Mouse (Mus musculus) liver, embryonic 14.5 days (tissue): ENCODE data around the gene Slc37a1. TPM values are rescaled to one million over a fixed set of nuclear protein-coding genes. Genes with fewer than 3 reads are reported as not detected.

Source experiments
- ATAC-seq: fragments of 200-750 bp; cut with Nextera tagmentation; 2 replicates; pipeline ENCODE4 v1.8.0; 2017; ENCODE audit warnings: moderate number of reproducible peaks, mild to moderate bottlenecking, moderate library complexity; ENCODE audit not compliant: insufficient read depth
- DNase-seq, 3 experiments: peaks; one replicate each; pipeline ENCODE4 v3.0.0-alpha.2; 2012 to 2013; ENCODE audit warnings: low read depth in 3 of 3, low spot score in 3 of 3
- H3K27ac ChIP-seq: fragments of 300-500 bp; sonication (generic); 2 replicates; pipeline ENCODE4 v1.5.1; 2014; ENCODE audit warnings: moderate library complexity, mild to moderate bottlenecking, control low read depth, inconsistent platforms
- H3K27me3 ChIP-seq: fragments of 300-500 bp; sonication (generic); 2 replicates; pipeline ENCODE4 v1.6.1; 2014; ENCODE audit warnings: mild to moderate bottlenecking, low read length, moderate library complexity; ENCODE audit not compliant: control insufficient read depth, insufficient read depth
- H3K36me3 ChIP-seq: fragments of 300-500 bp; sonication (generic); replicated peaks from 2 replicates; pipeline ENCODE4 v1.6.1; 2014; ENCODE audit warnings: low read depth; ENCODE audit not compliant: control insufficient read depth, insufficient read depth
- H3K4me1 ChIP-seq, 2 experiments: fragments of 200-500 bp in 1 of 2; fragments of 300-500 bp in 1 of 2; sonication (generic) in 1 of 2; replicated peaks; 2 replicates each; pipeline ENCODE4 v1.6.1; 2012 to 2014; ENCODE audit warnings: antibody characterized with exemption in 1 of 2, inconsistent platforms in 1 of 2, low read length in 1 of 2; ENCODE audit not compliant: control insufficient read depth in 2 of 2, insufficient read depth in 2 of 2
- H3K4me2 ChIP-seq: fragments of 300-500 bp; sonication (generic); 2 replicates; pipeline ENCODE4 v1.6.1; 2014; ENCODE audit warnings: low read depth, mild to moderate bottlenecking, control low read depth, moderate library complexity
- H3K4me3 ChIP-seq, 2 experiments: fragments of 200-500 bp in 1 of 2; fragments of 300-500 bp in 1 of 2; sonication (generic) in 1 of 2; 2 replicates each; pipeline ENCODE4 v1.5.1; 2012 to 2014; ENCODE audit warnings: low read depth in 2 of 2, low read length in 2 of 2, mild to moderate bottlenecking in 2 of 2, control low read depth in 1 of 2, inconsistent platforms in 1 of 2, moderate library complexity in 1 of 2; ENCODE audit not compliant: insufficient read depth in 1 of 2
- H3K9ac ChIP-seq: fragments of 300-500 bp; sonication (generic); replicated peaks from 2 replicates; pipeline ENCODE4 v1.6.1; 2014; ENCODE audit warnings: mild to moderate bottlenecking, control low read depth, moderate library complexity
- H3K9me3 ChIP-seq: fragments of 300-500 bp; sonication (generic); 2 replicates; pipeline ENCODE4 v1.6.1; 2016; ENCODE audit warnings: low read length, mixed read lengths; ENCODE audit not compliant: control insufficient read depth
- CTCF ChIP-seq: IDR thresholded peaks from 2 replicates; pipeline ENCODE4 v1.5.1; 2016; ENCODE audit warnings: antibody characterized with exemption, low read depth, control low read depth
- EP300 ChIP-seq: IDR thresholded peaks from 2 replicates; pipeline ENCODE4 v1.6.1; 2016; ENCODE audit warnings: antibody characterized with exemption, low read depth
- WGBS: fragments of 180-500 bp; shearing (Covaris S2); extraction: QIAGEN DNeasy Blood & Tissue Kit; methylation state at CpG from one replicate; pipeline ENCODE4 v1.1.7; 2014; ENCODE audit not compliant: insufficient replicate concordance; 5-methylcytosine and 5-hydroxymethylcytosine counted together
- polyA plus RNA-seq, 2 experiments: library from polyadenylated mRNA; depleted of rRNA in 1 of 2; stranded (reverse) in 1 of 2; unstranded in 1 of 2; fragments of >200 nt; fragmentation: Nextera tagmentation in 1 of 2; extraction: Ambion mirVana in 1 of 2; gene quantifications; 2 replicates each; pipeline versions ENCODE4 v1.2.1 to v1.2.3; 2012 to 2014

Gene Slc37a1
- polyA plus RNA-seq, 2 experiments = 1.2 to 1.9 TPM

- no peak for ATAC-seq
- Histone ChIP-seq H3K36me3 (no peaks in the 10 kb centered on the region), H3K4me2 (no peak overlapping the region), H3K9me3 (no peaks in the 10 kb centered on the region), H3K27ac (no peak overlapping the region), H3K4me3 (no peak overlapping the region), H3K27me3 (no peaks in the 10 kb centered on the region), H3K4me1 (no peaks in the 10 kb centered on the region; a peak in 1 of 4 replicates), H3K9ac (no peak overlapping the region)
- no peak for DNase-seq
- 33% methylated on average over 6 of the region's 6 CpGs for WGBS
- TF ChIP-seq EP300 (no peak), CTCF (no peak)
Observed at GRCm38 (mm10) chr17:31275181-31275580, 11.4 kb upstream of the Slc37a1 start.

DNA sequence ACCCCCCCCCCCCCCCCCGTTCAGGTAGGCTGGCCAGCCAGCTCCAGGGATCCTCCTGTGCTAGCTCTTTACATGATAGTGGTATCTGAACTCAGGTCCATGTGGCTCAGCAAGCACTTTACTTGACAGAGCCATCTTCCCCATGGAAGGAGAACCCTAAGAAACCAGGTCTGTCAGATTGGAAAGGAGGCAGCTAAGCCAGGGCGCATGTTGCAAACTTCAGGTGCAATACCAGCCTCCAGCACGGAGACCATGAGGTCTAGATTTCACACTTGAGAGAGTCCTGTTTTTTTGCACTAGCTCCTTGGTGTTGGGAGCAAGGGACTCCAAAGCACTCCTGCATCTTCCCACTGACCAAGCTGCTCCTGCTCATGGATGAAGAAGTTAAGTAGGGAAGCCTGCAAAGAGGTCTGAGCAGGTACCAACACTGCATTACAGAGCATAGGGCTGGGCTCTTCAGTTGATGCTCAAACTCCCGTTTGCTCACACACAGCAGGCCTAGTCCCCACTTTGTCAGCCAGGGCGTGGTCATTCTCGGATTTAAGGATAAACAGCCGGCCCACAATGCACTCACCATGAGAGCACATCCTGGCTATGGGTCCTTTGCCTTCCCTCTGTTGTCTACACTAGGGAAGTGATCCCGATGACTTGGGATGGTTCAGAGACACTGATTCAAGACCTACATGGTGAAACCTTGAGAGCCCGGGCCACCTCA, 10.2 kb upstream of the Slc37a1 start:
- DNase-seq (no peak), ATAC-seq (no peak)
- no peak overlapping the region for H3K9ac ChIP-seq
- H3K4me2 ChIP-seq = peak overlapping the region; percentile 58
- H3K4me1 ChIP-seq = no peaks in the 10 kb centered on the region; a peak in 1 of 4 replicates
- 28% methylated on average over 8 of the region's 9 CpGs for WGBS
- no peak overlapping the region for H3K27ac ChIP-seq
- no peaks in the 10 kb centered on the region for H3K36me3 ChIP-seq
- no peaks in the 10 kb centered on the region for H3K9me3 ChIP-seq
- no peaks in the 10 kb centered on the region for H3K27me3 ChIP-seq
- H3K4me3 ChIP-seq = no peak overlapping the region; a peak in 1 of 4 replicates
- TF ChIP-seq EP300 (no peak), CTCF (no peak)

DNA sequence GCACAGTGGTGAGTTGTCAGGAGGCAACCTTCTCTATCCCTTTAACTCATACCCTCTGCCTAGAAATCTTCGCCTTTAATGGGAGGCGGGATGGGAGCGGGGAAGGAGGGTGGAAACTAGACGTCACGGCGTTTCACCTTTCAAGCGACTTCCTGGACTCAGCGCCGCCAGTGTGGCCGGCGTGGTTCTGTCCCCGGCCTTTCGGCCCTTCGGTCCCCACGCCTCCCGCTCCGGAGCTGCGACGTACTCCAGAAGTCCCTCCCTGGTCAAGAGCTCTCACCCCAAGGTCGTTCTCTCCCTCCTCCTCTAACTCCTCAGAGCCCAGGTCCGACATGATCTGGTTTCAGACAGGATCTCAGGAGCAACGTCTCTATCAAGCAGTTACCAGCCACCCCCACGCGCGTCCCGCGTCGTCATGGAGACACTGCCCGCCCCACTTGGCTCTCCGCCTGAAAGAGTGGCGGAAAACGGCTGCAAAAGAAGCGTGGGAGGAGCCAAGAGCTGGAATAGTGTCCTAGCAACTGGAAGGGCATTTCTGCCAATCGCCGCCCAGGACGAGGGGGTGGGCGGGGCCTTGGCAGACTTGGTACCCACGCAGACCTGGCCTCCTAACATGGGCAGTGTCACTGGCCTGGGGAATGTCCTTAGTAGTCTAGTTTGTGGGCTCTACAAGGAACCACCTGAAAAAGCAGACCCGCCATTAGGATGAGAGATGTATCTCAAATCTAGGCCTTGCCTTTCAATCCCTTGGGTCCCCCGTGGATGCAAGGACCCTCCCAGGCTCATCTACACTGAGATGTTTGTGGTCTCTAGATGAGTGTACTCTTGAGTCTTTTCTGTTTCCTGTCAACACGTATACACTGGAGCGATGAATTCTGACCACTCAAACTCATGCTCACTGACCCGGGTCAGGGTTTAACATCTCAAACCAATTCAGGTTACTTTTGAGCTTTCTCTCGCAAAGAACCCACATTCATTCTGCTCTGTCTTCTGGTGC, 9.4 kb upstream of the Slc37a1 start, which contains the start of gene Rsph1:
Gene Rsph1, minus strand, starts transcription at position 462 of the 997 bp plus-strand sequence.
- TF ChIP-seq EP300 = no peak
- no peak for TF ChIP-seq CTCF
- Histone ChIP-seq H3K4me1 (no peaks in the 10 kb centered on the region; a peak in 1 of 4 replicates), H3K27me3 (no peaks in the 10 kb centered on the region), H3K9me3 (no peaks in the 10 kb centered on the region), H3K4me3 (peak within 1 kb of the TSS; percentile 34 to 37), H3K27ac (no peak within 1 kb of the TSS), H3K4me2 (peak within 1 kb of the TSS; percentile 58), H3K36me3 (no peaks in the 10 kb centered on the region), H3K9ac (no peak within 1 kb of the TSS)
- DNase-seq (no peak), ATAC-seq (peak; percentile 45; the same call in 1 of the 2 replicates)
- 10% methylated on average over 44 of the region's 44 CpGs for WGBS

DNA sequence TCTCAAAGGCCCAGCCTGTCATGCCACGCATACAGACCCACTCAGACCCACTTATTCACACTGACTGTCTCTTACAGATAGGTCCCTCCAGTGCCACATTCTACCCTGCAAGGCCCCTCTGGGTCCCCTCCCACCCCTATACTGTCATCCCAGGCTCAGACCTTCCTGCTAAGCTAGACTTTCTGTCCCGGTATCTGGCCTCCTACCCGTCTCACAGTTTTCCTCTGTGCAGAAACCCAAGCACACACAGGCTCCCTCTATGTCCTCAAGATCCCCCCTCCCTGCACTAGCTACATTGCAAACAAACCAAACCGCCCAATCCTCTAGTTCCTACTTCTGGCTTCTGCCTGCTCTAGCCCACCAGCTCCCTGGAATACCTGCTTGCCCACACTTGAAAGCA, 8.7 kb upstream of the Slc37a1 start:
- no peak overlapping the region for H3K4me3 ChIP-seq
- H3K9me3 ChIP-seq = no peaks in the 10 kb centered on the region
- H3K4me2 ChIP-seq = no peak overlapping the region
- no peak overlapping the region for H3K9ac ChIP-seq
- no peaks in the 10 kb centered on the region; a peak in 1 of 4 replicates for H3K4me1 ChIP-seq
- 52% methylated on average over 4 of the region's 4 CpGs for WGBS
- no peaks in the 10 kb centered on the region for H3K27me3 ChIP-seq
- no peak for TF ChIP-seq EP300
- TF ChIP-seq CTCF = no peak
- ATAC-seq (no peak), DNase-seq (no peak)
- no peak overlapping the region for H3K27ac ChIP-seq
- no peaks in the 10 kb centered on the region for H3K36me3 ChIP-seq

GRCm38 (mm10) chr17:31279541-31279940, 7.1 kb upstream of the Slc37a1 start:
- no peaks in the 10 kb centered on the region for H3K9me3 ChIP-seq
- H3K9ac ChIP-seq = no peak overlapping the region
- no peak overlapping the region for H3K4me3 ChIP-seq
- DNase-seq (no peak), ATAC-seq (no peak)
- H3K36me3 ChIP-seq = no peaks in the 10 kb centered on the region
- H3K4me1 ChIP-seq = no peaks in the 10 kb centered on the region; a peak in 1 of 4 replicates
- TF ChIP-seq EP300 = no peak
- TF ChIP-seq CTCF = no peak
- H3K27ac ChIP-seq = no peak overlapping the region
- H3K4me2 ChIP-seq = no peak overlapping the region
- no peaks in the 10 kb centered on the region for H3K27me3 ChIP-seq
- 46% methylated on average over 9 of the region's 9 CpGs for WGBS
